Mouse (Mus musculus) ovary, postnatal 36 days (tissue): ENCODE measurements at regions not wholly inside any gene's neighbourhood (a gene's known extent, or its start where the extent isn't known, plus 50 kb on each side); places are given as distances from the start of the nearest gene placed in this dataset.

ENCODE experiments used
- DNase-seq: peaks from one replicate; pipeline ENCODE4 v3.0.0; 2022; ENCODE audit warnings: low spot score, mixed read lengths

- no peak for DNase-seq
Measured at GRCm38 (mm10) chr7:70109013-70109412, 257.5 kb downstream of the Nr2f2 start.

- DNase-seq, result no peak
Measured at GRCm38 (mm10) chr7:70105024-70105423, 261.5 kb downstream of the Nr2f2 start.

- DNase-seq, result no peak
Measured at GRCm38 (mm10) chr7:70104486-70104885, 262.0 kb downstream of the Nr2f2 start.

GRCm38 (mm10) chr7:70103680-70104079 is 262.9 kb downstream of the Nr2f2 start:
- no peak for DNase-seq

- DNase-seq, result no peak
Measured at GRCm38 (mm10) chr7:70099001-70099400, 267.5 kb downstream of the Nr2f2 start.

GRCm38 (mm10) chr7:70093916-70094784 is 272.4 kb downstream of the Nr2f2 start:
- DNase-seq, result no peak

- no peak for DNase-seq
Measured at GRCm38 (mm10) chr7:70092089-70092488, 274.4 kb downstream of the Nr2f2 start.

- DNase-seq, result no peak
Measured at GRCm38 (mm10) chr7:70089121-70089520, 277.4 kb downstream of the Nr2f2 start.

- no peak for DNase-seq
Measured at GRCm38 (mm10) chr7:70069662-70070061, 296.9 kb downstream of the Nr2f2 start.

GRCm38 (mm10) chr7:70067828-70068719 is 298.5 kb downstream of the Nr2f2 start:
- DNase-seq, result no peak

GRCm38 (mm10) chr7:70067071-70067470 is 299.5 kb downstream of the Nr2f2 start:
- DNase-seq, result no peak

GRCm38 (mm10) chr7:70066448-70066847 is 300.1 kb downstream of the Nr2f2 start:
- no peak for DNase-seq

GRCm38 (mm10) chr7:70065471-70066130 is 300.9 kb downstream of the Nr2f2 start:
- peak; percentile 36 for DNase-seq

GRCm38 (mm10) chr7:70047415-70047753 is 319.2 kb downstream of the Nr2f2 start:
- no peak for DNase-seq

GRCm38 (mm10) chr7:70046691-70047414 is 319.7 kb downstream of the Nr2f2 start:
- no peak for DNase-seq

- DNase-seq, result no peak
Measured at GRCm38 (mm10) chr7:70037011-70037410, 329.5 kb downstream of the Nr2f2 start.

GRCm38 (mm10) chr7:70032857-70033256 is 333.7 kb downstream of the Nr2f2 start:
- DNase-seq, result no peak

- DNase-seq, result no peak
Measured at GRCm38 (mm10) chr7:70029311-70029710, 337.2 kb downstream of the Nr2f2 start.

GRCm38 (mm10) chr7:70025527-70025926 is 341.0 kb downstream of the Nr2f2 start:
- DNase-seq, result no peak

GRCm38 (mm10) chr7:70016611-70017010 is 349.9 kb downstream of the Nr2f2 start:
- DNase-seq, result no peak

GRCm38 (mm10) chr7:70003200-70003986 is 363.1 kb downstream of the Nr2f2 start:
- DNase-seq, result no peak
